Mouse (Mus musculus) lung, adult 2 months (tissue): Measurements from ENCODE around the gene Birc6.

Source experiments
- CTCF ChIP-seq: fragments of 200-500 bp; IDR thresholded peaks from 2 replicates; pipeline ENCODE4 v1.5.1; 2011; ENCODE audit warnings: mild to moderate bottlenecking, low read length, control low read depth; ENCODE audit not compliant: insufficient read depth
- POLR2A ChIP-seq: fragments of 200-500 bp; IDR thresholded peaks from 2 replicates; pipeline ENCODE4 v1.6.1; 2011; ENCODE audit warnings: low read depth, mild to moderate bottlenecking, control low read depth, low read length, borderline replicate concordance; ENCODE audit errors: extremely low read depth

DNA sequence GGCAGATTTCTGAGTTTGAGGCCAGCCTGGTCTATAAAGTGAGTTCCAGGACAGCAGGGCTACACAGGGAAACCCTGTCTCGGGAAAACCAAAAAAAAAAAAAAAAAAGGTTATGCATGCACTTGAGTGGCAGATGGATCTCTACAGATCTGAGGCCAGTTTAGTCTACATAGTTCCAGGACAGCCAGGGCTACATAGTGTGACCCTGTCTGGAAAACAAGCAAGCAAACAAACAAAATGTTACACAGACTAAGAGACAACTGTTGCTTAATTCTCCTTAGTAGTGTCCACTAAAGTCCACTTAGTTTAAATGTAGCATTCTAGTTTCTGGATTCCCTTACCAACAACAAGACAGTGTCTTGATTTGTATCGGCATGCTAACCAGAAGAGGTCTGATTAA lies 2.0 kb upstream of the Birc6 start:
- TF ChIP-seq POLR2A (no peak), CTCF (no peak)
